Mouse (Mus musculus): ENCODE results near the gene Itga9. TPM values are rescaled to one million over a fixed set of nuclear protein-coding genes. Genes with fewer than 3 reads are reported as not detected.

Itga9 gene
- polyA plus RNA-seq, 1 experiment from 2014 or later = 0.48 TPM

- no peaks in the 10 kb centered on the region for H3K36me3 ChIP-seq (ENCODE audit: poor library complexity, severe bottlenecking)
- no peaks in the 10 kb centered on the region for H3K27me3 ChIP-seq
- H3K27ac ChIP-seq = peak within 1 kb of the TSS; percentile 80
- H3K4me2 ChIP-seq = peak within 1 kb of the TSS; percentile 97
- WGBS = under 1% methylated on average over 50 of the region's 73 CpGs
- H3K9me3 ChIP-seq (replicated peaks) = no peaks in the 10 kb centered on the region
- peak within 1 kb of the TSS; percentile 80 for H3K4me3 ChIP-seq
- H3K4me1 ChIP-seq = peaks cover 36% of the 10 kb centered on the region
- H3K9ac ChIP-seq = peak within 1 kb of the TSS; percentile 85
- ATAC-seq = peak; percentile 62
Observed at GRCm38 (mm10) chr9:118926111-118926650, 319.7 kb downstream of the Itga9 start, which contains the start of gene Ctdspl. Ctdspl (plus strand) TSS chr9:118926453.

DNA sequence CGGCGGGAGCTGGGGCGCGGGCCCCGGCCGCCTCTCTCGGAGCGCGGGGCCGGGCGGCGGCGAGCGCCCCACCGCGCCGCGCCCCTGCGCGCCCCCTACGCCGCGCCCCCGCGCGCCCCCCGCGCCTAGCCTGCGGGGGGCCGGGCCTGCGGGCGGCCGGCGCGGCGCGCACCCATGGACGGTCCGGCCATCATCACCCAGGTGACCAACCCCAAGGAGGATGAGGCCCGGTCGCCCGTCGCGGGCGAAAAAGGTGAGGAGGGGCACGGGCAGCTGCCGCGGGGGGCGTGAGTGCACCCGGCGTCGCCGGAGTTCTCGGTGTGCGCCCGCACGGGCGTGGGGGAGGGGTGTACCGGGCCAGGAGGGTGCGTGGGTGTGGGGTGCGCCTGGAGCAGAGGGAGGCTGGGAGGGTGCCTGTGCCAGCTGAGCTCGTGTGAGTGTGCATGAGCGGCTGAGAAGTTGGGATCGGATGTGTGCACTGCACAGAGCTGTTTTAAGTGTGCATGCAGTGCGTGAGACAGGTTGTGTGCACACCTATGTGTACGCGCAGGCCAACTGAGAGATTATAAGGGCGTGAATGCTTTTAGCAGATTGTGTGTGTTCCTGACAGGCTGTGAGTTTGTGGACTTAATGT is 320.3 kb downstream of the Itga9 start:
- peaks cover 36% of the 10 kb centered on the region for H3K4me1 ChIP-seq
- H3K4me2 ChIP-seq = peak overlapping the region; percentile 97
- H3K9ac ChIP-seq = peak overlapping the region; percentile 85
- no peaks in the 10 kb centered on the region for H3K36me3 ChIP-seq (ENCODE audit: poor library complexity, severe bottlenecking)
- 4% methylated on average over 39 of the region's 68 CpGs for WGBS
- peak overlapping the region; percentile 80 for H3K27ac ChIP-seq
- ATAC-seq = peak; percentile 17
- H3K4me3 ChIP-seq = peak overlapping the region; percentile 80
- H3K9me3 ChIP-seq (replicated peaks) = no peaks in the 10 kb centered on the region
- H3K27me3 ChIP-seq = no peaks in the 10 kb centered on the region

- no peaks in the 10 kb centered on the region for H3K9me3 ChIP-seq (replicated peaks)
- 0 out of 2 replicates have a peak overlapping the region, but pooled peaks have one; percentile 63 for H3K27ac ChIP-seq
- peak overlapping the region; percentile 97 for H3K4me2 ChIP-seq
- H3K4me3 ChIP-seq = peak overlapping the region; percentile 80
- peaks cover 36% of the 10 kb centered on the region for H3K4me1 ChIP-seq
- 33% methylated on average over 8 of the region's 8 CpGs for WGBS
- no peaks in the 10 kb centered on the region for H3K36me3 ChIP-seq (ENCODE audit: poor library complexity, severe bottlenecking)
- peak overlapping the region; percentile 85 for H3K9ac ChIP-seq
- no peaks in the 10 kb centered on the region for H3K27me3 ChIP-seq
- ATAC-seq = no peak
Observed at GRCm38 (mm10) chr9:118927501-118927900, 321.0 kb downstream of the Itga9 start.

GRCm38 (mm10) chr9:118928007-118928406 is 321.5 kb downstream of the Itga9 start:
- ATAC-seq = no peak
- 51% methylated on average over 2 of the region's 2 CpGs for WGBS
- H3K9ac ChIP-seq = peak overlapping the region; percentile 85
- H3K36me3 ChIP-seq (ENCODE audit: poor library complexity, severe bottlenecking) = no peaks in the 10 kb centered on the region
- H3K4me3 ChIP-seq = peak overlapping the region; percentile 80
- H3K27ac ChIP-seq = no peak overlapping the region
- H3K9me3 ChIP-seq (replicated peaks) = no peaks in the 10 kb centered on the region
- no peaks in the 10 kb centered on the region for H3K27me3 ChIP-seq
- H3K4me2 ChIP-seq = peak overlapping the region; percentile 97
- peaks cover 36% of the 10 kb centered on the region for H3K4me1 ChIP-seq

DNA sequence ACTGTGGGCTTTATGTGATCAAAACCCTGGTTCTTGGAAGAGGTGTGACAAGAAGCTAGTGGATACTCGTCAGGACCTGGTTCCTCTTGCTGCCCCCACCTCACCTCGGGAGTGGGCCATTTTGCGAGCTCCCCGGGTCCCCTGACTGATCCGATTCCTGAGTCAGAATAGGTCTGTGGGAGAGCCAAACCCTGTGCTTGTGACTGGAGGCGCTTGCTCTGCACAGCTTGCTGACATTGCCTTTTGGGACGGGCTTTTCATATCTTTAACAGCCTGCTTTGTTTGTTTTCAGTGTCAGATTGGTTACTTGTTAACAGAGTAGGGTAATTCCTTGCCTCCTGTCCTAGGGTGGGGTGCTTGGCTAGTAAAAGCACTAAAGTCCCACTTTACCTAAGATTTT is 322.2 kb downstream of the Itga9 start:
- Histone ChIP-seq H3K4me2 (peak overlapping the region; percentile 97; the same call in 1 of the 2 replicates), H3K9ac (peak overlapping the region; percentile 85; the same call in 1 of the 2 replicates), H3K27me3 (no peaks in the 10 kb centered on the region), H3K36me3 (ENCODE audit: poor library complexity, severe bottlenecking) (no peaks in the 10 kb centered on the region), H3K4me3 (no peak overlapping the region), H3K27ac (no peak overlapping the region), H3K9me3 (replicated peaks) (no peaks in the 10 kb centered on the region), H3K4me1 (peaks cover 36% of the 10 kb centered on the region)
- 55% methylated on average over 7 of the region's 7 CpGs for WGBS
- no peak for ATAC-seq

DNA sequence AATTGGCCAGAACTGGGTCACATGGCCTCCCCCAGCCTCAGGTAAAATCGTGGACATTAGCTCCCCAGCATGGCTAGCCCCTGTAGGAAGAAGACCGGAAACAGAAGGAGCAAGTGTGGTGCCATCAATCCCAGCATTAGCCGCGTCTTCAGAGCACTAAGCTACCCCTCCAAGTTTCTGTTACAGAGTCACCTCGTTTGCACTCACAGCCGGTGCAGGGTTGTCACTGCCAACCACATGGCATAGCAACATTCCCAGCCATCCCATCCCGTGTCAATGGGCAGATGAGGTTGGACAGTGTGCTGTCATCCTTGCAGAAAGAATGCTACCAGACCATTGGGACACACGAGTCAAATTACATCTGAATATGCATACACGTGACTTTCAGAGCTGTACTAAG is 324.1 kb downstream of the Itga9 start:
- Histone ChIP-seq H3K36me3 (ENCODE audit: poor library complexity, severe bottlenecking) (no peaks in the 10 kb centered on the region), H3K27ac (no peak overlapping the region)
- 76% methylated on average over 9 of the region's 9 CpGs for WGBS

GRCm38 (mm10) chr9:118933800-118934199 is 327.3 kb downstream of the Itga9 start:
- Histone ChIP-seq H3K36me3 (ENCODE audit: poor library complexity, severe bottlenecking) (no peaks in the 10 kb centered on the region), H3K4me3 (no peak overlapping the region), H3K9ac (no peak overlapping the region), H3K27me3 (no peaks in the 10 kb centered on the region), H3K27ac (no peak overlapping the region), H3K9me3 (replicated peaks) (no peaks in the 10 kb centered on the region), H3K4me1 (peaks cover under 1% of the 10 kb centered on the region), H3K4me2 (no peak overlapping the region)
- WGBS = 95% methylated on average over 9 of the region's 9 CpGs
- no peak for ATAC-seq

More for the DNA sequence above, 324.1 kb downstream of the Itga9 start:
- Histone ChIP-seq H3K4me3 (no peak overlapping the region), H3K4me1 (peaks cover 25% of the 10 kb centered on the region), H3K9me3 (replicated peaks) (no peaks in the 10 kb centered on the region), H3K4me2 (no peak overlapping the region), H3K9ac (no peak overlapping the region), H3K27me3 (no peaks in the 10 kb centered on the region)
- ATAC-seq = no peak

- WGBS = 91% methylated on average over 12 of the region's 12 CpGs
- no peaks in the 10 kb centered on the region for H3K36me3 ChIP-seq (ENCODE audit: poor library complexity, severe bottlenecking)
- no peak overlapping the region for H3K4me3 ChIP-seq
- no peak for ATAC-seq
- H3K9me3 ChIP-seq (replicated peaks) = no peaks in the 10 kb centered on the region
- no peaks in the 10 kb centered on the region for H3K27me3 ChIP-seq
- H3K4me2 ChIP-seq = no peak overlapping the region
- peaks cover 2% of the 10 kb centered on the region; the same call in 1 of the 2 replicates for H3K4me1 ChIP-seq
- H3K9ac ChIP-seq = no peak overlapping the region
- H3K27ac ChIP-seq = no peak overlapping the region
Observed at GRCm38 (mm10) chr9:118934319-118934718, 327.8 kb downstream of the Itga9 start.

- Histone ChIP-seq H3K4me3 (no peak overlapping the region), H3K4me2 (no peak overlapping the region), H3K36me3 (ENCODE audit: poor library complexity, severe bottlenecking) (no peaks in the 10 kb centered on the region), H3K9ac (no peak overlapping the region), H3K4me1 (peaks cover 7% of the 10 kb centered on the region), H3K9me3 (replicated peaks) (no peaks in the 10 kb centered on the region), H3K27me3 (no peaks in the 10 kb centered on the region), H3K27ac (no peak overlapping the region)
- WGBS = 92% methylated on average over 13 of the region's 13 CpGs
- ATAC-seq = no peak
Observed at GRCm38 (mm10) chr9:118935098-118935497, 328.6 kb downstream of the Itga9 start.

- H3K9me3 ChIP-seq (replicated peaks) = no peaks in the 10 kb centered on the region
- H3K4me3 ChIP-seq = no peak overlapping the region
- H3K9ac ChIP-seq = no peak overlapping the region
- no peak for ATAC-seq
- peaks cover 13% of the 10 kb centered on the region for H3K4me1 ChIP-seq
- H3K4me2 ChIP-seq = no peak overlapping the region
- no peaks in the 10 kb centered on the region for H3K36me3 ChIP-seq (ENCODE audit: poor library complexity, severe bottlenecking)
- WGBS = 68% methylated on average over 12 of the region's 12 CpGs
- 0 out of 2 replicates have a peak overlapping the region, but pooled peaks have one; percentile 15 for H3K27ac ChIP-seq
- no peaks in the 10 kb centered on the region for H3K27me3 ChIP-seq
Observed at GRCm38 (mm10) chr9:118936071-118936470, 329.6 kb downstream of the Itga9 start.

- Histone ChIP-seq H3K36me3 (ENCODE audit: poor library complexity, severe bottlenecking) (no peaks in the 10 kb centered on the region), H3K4me2 (no peak overlapping the region), H3K27ac (no peak overlapping the region), H3K4me1 (peaks cover 13% of the 10 kb centered on the region), H3K27me3 (no peaks in the 10 kb centered on the region), H3K9me3 (replicated peaks) (no peaks in the 10 kb centered on the region), H3K4me3 (no peak overlapping the region), H3K9ac (no peak overlapping the region)
- no peak for ATAC-seq
- 66% methylated on average over 3 of the region's 3 CpGs for WGBS
Observed at GRCm38 (mm10) chr9:118937515-118937914, 331.0 kb downstream of the Itga9 start.

GRCm38 (mm10) chr9:118939410-118939809 is 332.9 kb downstream of the Itga9 start:
- Histone ChIP-seq H3K4me3 (no peak overlapping the region), H3K4me1 (peaks cover 13% of the 10 kb centered on the region), H3K27ac (no peak overlapping the region), H3K4me2 (no peak overlapping the region), H3K27me3 (no peaks in the 10 kb centered on the region), H3K36me3 (ENCODE audit: poor library complexity, severe bottlenecking) (no peaks in the 10 kb centered on the region), H3K9me3 (replicated peaks) (no peaks in the 10 kb centered on the region), H3K9ac (no peak overlapping the region)
- WGBS = 41% methylated on average over 13 of the region's 13 CpGs
- no peak for ATAC-seq

Data from forebrain, embryonic 13.5 days (tissue).